Mouse (Mus musculus) brown adipose tissue, adult 24 weeks (tissue): ENCODE measurements around the gene Tmem186. TPM values are rescaled to one million over a fixed set of nuclear protein-coding genes. Genes with fewer than 3 reads are reported as not detected.
A peak's percentile ranks its signal among the peaks of the same experiment; 100 is the strongest.

Source experiments
- H3K27ac ChIP-seq: fragments of 200-500 bp; replicated peaks from 2 replicates; pipeline ENCODE4 v1.5.1; 2012; ENCODE audit warnings: low read depth, mild to moderate bottlenecking, low read length
- H3K4me1 ChIP-seq: fragments of 200-500 bp; 2 replicates; pipeline ENCODE4 v1.6.1; 2012; ENCODE audit warnings: low read length, mixed read lengths; ENCODE audit not compliant: control insufficient read depth, insufficient read depth, insufficient read length
- H3K4me3 ChIP-seq: fragments of 200-500 bp; 2 replicates; pipeline ENCODE4 v1.5.1; 2012; ENCODE audit warnings: low read depth, mild to moderate bottlenecking, low read length, moderate library complexity; ENCODE audit not compliant: insufficient read depth
- polyA plus RNA-seq: library from polyadenylated mRNA; stranded (reverse); fragments of >200 nt; gene quantifications from 2 replicates; pipeline ENCODE4 v1.2.4, GENCODE M21; 2012; ENCODE audit not compliant: missing spikeins, insufficient read depth, insufficient read length

Tmem186 gene
- polyA plus RNA-seq, 1 experiment: 16.5 TPM

DNA sequence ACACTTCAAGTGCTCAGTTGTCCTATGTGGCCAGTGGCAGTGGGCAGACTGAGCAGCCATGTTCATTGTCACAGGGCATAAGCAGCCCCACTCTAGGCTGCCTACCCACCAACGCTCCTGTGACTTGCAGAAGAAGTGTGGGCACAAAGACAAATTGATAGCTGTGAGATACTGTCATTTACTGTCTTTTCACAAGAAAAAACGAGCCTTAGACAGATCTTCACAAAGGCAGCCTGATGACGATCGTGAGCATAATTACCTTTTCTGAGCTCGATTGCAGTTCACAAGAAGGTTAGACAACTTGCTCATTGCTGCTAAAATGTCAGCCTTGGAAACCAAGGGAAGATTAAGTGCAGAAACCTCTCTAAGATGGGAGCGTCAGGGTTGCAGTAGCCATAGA is 17.6 kb upstream of the Tmem186 start:
- Histone ChIP-seq H3K4me3 (no peak overlapping the region), H3K4me1 (peaks cover 5% of the 10 kb centered on the region), H3K27ac (no peak overlapping the region)

DNA sequence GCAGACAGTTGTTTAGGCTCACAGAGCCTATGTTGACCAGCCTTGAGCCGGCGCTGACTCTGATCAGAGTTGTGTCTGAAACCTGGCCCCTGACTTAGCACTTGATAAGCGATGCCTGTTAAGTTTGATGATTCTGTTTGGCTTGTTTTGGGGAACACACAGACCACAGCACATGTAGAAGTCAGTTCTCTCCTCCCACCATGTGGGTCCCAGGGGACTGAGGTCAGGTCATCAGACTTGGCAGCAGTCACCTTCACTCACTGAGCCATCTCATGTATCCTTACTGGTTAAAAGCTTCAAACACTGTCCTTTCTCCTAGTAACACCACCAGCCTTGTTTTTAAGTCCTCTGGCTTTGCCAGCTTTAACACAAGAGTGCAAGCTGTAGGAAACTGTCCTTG is 12.5 kb upstream of the Tmem186 start:
- no peaks in the 10 kb centered on the region for H3K4me1 ChIP-seq
- H3K27ac ChIP-seq: no peak overlapping the region
- H3K4me3 ChIP-seq: no peak overlapping the region

DNA sequence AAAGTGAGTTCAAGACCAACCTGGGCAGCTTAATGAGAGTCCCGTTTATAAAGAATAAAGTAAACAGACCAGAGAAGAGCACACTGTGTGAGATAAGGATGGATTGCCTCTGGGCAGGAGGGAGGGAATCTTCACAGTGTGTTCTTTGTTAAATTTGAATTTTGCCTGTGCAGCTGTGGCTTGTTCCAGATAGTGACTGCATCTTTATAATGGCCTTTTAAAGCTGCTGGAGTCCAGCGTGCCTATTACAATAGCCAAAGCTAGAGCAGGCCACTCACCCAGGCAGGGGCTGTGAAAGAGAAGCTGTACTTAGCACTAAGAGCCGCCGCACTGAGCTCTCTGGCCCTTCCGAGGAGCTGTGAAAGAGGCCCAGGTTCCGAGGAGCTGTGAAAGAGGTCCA is 8.0 kb upstream of the Tmem186 start:
- Histone ChIP-seq H3K27ac (no peak overlapping the region), H3K4me1 (no peaks in the 10 kb centered on the region), H3K4me3 (no peak overlapping the region)

DNA sequence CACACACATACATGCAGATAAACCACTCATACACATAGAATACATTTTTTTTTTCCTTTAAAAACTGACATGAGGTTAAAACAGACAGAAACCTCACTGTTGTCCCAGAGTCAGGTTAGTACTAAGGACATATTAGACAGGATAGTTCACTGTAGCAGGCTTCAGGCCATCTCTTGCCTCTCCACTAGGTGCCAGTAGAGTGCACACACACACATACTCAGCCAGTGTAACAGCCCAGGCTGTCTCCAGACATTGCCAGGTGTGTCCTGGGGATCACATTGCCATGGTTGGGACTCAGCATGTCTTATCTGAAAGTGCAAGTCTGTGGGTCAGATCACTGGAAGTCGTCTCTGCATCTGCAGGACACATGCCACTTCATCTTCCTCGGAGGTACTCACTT is 6.3 kb upstream of the Tmem186 start:
- Histone ChIP-seq H3K4me1 (no peaks in the 10 kb centered on the region), H3K27ac (no peak overlapping the region), H3K4me3 (no peak overlapping the region)

DNA sequence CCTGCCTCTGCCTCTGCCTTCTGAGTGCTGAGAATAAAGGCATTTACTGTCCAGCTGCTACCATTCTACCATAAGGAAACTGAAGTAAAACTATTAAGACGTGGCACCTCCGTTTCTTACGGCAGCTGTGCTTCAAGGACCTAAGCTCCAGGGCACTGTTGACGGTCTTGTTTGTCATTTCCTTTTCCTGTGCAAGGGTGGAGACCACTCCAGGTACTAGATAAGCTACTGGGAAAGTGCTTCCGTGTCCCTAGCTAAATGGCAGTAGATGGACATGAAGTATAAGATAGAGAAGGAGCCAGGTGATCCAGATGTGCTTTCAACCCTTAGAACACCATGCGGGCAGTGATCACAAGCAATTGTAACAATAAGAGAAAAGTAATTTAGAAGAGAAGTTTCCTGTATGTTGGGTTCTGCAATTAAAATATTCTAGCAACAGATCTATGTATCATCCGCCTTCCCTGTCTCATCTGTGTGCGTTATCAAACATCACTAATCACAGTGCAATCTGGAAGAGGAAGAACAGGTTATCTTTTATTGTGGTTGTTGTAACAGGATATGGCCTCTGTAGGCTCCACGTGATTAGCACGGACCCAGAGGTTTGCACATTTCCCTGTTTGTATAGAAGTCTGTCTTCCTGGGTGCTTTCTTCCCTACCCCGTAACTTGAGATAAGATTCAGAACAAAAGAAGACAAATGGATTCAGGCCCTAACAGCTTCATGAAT is 2.1 kb upstream of the Tmem186 start:
- no peak overlapping the region for H3K27ac ChIP-seq
- no peak overlapping the region for H3K4me3 ChIP-seq
- peaks cover 5% of the 10 kb centered on the region; the same call in 1 of the 2 replicates for H3K4me1 ChIP-seq

DNA sequence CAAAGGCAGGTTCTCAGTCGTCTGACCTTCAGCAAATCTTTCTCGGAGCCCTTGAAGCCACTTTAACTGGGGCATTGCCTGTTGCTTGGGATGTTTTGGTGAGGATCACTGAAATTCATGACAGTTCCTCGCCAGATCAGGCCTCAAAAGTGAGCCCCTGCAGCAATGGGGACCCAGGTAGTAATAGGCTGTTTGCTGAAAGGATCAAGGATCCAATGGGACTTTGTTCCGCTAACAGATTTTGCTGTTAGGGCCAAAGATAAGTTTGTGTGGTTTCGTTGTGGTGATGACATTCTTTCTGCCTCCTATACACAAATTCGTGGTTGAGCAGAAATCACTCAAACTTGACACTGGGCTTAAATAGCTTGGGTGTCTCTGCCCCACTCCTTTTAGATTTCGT is 619 bp upstream of the Tmem186 start:
- Histone ChIP-seq H3K27ac (peak overlapping the region; percentile 86), H3K4me1 (peaks cover 5% of the 10 kb centered on the region; the same call in 1 of the 2 replicates), H3K4me3 (peak overlapping the region; percentile 84)

DNA sequence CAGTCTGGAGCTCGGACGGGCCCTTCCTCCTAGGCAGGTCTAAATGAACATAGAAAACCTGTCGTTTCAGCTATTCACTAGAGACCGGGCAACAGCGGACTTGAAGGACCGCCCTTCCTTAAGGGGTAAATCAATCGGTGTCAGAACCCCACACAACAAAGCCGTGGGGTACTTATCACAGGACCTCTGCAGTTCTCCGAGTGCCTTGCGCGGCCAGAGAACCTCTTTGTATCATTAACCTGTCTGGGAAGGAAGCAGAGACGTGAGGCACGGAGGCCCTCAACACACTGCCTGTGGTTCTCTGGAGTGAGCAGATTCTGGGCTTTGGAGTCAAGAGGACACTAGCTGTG is 670 bp downstream of the Tmem186 start:
- Histone ChIP-seq H3K4me3 (peak overlapping the region; percentile 84), H3K4me1 (peaks cover 5% of the 10 kb centered on the region; the same call in 1 of the 2 replicates), H3K27ac (peak overlapping the region; percentile 89)

DNA sequence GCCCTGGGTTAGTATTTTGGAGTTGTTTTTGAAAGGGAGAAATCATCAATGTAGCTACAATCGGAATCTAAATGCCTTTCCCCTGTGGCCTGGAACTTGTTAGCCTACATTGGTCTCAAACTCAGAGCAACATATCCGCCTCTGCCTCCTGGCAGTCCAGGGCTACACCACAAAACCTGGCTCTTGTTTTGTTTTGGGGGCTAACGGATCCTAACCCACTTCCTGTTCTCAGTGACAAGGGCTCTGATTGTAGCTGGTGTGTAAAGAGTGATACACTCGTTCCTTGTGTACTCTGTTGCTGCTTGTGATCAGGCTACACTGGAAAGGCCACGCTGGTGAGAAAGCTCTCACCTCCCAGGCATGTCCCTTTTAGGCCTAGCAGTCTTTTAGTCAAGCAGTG is 6.1 kb downstream of the Tmem186 start:
- Histone ChIP-seq H3K4me3 (no peak overlapping the region), H3K4me1 (peaks cover 3% of the 10 kb centered on the region; the same call in 1 of the 2 replicates), H3K27ac (no peak overlapping the region)

DNA sequence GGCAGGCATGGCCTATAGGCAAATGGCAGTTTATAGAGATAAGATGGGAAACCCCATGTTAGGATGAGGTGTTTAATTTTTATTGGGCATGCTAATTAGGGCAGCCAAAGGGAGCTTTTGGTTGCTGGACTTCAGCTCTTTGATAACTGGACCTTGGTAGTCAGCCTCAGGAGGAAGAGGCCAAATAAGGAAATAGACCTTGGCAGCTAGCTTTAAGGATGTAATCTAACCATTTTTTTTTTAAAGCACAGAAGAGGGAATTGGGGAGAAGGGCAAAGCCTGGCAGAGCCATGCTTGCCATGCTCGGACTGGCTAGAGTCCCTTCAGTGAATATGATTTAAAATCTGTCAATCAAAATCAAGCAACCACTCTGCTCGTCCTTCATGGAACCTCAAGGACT is 7.1 kb downstream of the Tmem186 start:
- no peaks in the 10 kb centered on the region; the same call in 1 of the 2 replicates for H3K4me1 ChIP-seq
- no peak overlapping the region for H3K4me3 ChIP-seq
- 0 out of 2 replicates have a peak overlapping the region, but pooled peaks have one; percentile 33 for H3K27ac ChIP-seq

DNA sequence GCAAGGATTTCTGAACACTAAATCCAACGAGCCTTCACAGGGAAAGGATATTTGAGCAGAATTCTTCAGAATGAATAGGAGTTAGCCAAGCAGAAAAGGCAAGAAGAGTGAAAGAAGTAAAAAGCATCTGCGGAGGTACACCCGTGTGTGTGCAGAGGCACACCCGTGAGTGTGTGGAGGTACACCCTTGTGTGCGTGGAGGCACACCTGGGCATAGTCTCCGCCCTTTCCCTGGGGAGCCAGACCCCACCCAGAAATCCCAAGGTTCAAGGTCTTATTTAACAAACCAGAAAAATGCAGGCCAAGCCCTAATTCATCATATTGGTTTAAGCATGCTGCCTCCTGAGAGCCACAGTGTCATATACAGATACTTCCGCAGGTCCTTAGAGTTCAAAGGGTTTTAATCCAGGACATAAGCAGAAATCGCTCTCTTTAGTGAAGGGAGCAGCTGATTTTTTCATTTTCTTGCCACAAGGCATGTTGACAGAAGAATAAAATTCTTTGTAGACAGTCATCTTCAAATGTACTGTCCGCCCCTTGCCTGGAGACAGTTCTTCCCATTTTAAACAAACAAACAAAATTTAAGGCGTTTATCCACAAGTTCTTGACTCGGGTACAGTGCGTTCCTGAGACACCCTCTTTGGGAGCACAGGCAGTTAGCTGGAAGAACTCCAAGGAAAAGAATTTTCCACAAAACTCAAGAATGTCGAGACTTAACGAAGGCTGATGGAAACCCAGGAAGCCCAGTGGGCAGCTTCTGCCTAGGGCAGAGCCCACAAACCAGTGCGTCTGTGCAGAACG is 17.0 kb downstream of the Tmem186 start:
- Histone ChIP-seq H3K27ac (no peak overlapping the region), H3K4me3 (no peak overlapping the region), H3K4me1 (no peaks in the 10 kb centered on the region)

DNA sequence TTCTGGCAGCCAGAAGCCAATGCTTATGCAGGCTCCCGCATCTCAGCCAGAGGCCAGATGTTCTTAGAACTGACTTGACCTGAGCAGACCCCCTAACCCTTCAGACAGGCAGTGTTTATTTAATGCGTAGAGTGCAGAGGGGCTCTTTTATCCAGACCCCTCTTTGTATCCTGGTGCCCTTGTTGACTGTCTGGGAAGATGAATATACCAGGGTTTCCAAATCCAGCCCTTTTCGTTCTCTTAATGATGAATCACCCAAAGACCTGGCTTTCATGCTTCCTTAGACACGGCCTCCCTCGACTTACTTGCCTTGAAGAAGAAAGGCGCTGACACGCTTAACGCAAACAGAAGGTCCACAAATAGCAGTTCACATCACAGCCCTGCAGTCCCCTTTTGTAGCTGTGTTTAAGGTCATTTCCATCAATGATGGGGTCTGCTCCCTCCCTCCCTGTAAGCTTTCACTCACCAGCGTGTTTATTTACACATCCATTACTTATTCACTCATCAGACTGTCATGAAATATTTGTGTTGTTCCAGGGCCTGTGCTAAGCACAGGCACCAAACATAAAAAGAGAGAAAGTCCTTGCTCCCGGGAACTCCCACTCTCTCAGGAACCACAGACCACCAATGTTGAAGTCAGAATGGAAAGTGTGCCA is 17.7 kb downstream of the Tmem186 start:
- Histone ChIP-seq H3K4me1 (no peaks in the 10 kb centered on the region), H3K27ac (no peak overlapping the region), H3K4me3 (no peak overlapping the region)

DNA sequence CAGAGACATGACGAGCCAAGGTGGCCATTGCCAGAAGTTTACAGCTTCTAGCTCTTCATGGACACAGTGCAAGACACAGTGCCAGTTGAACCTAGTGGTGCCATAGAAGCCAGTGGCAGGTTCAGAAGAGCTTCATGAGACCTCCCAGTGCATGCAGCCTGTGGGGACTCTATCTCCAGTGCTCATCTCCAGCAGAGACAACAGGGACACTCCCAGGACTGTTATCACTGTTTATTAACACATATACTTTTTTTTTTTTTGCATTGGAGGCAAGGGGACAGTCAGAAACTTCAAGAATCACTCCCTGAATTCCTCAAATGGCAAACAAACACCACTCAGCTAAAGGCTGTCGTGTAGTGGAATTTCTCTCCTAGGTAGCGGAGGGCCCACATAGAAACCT is 24.1 kb downstream of the Tmem186 start:
- no peak overlapping the region for H3K4me3 ChIP-seq
- H3K4me1 ChIP-seq: no peaks in the 10 kb centered on the region
- no peak overlapping the region for H3K27ac ChIP-seq

DNA sequence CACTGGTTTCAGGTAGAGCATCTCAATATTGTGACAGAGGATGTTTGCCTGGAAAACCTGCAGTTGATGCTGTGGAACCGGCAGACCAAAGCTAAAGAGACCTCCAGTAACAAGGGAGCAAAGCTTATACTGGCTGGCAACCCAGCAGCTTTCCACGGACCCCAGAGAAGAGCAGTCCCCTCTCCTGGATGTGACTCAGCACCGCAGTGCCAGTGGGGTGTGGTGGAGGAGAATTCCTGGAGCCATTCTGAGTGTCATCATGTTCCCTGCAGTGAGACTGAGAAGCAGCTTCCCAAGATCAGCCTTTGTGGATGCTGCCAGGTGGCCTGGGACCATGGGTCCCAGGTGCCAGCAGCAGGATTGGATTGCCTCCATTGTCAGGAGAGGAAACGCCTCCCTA is 24.5 kb downstream of the Tmem186 start:
- Histone ChIP-seq H3K4me3 (no peak overlapping the region), H3K27ac (no peak overlapping the region), H3K4me1 (no peaks in the 10 kb centered on the region)

DNA sequence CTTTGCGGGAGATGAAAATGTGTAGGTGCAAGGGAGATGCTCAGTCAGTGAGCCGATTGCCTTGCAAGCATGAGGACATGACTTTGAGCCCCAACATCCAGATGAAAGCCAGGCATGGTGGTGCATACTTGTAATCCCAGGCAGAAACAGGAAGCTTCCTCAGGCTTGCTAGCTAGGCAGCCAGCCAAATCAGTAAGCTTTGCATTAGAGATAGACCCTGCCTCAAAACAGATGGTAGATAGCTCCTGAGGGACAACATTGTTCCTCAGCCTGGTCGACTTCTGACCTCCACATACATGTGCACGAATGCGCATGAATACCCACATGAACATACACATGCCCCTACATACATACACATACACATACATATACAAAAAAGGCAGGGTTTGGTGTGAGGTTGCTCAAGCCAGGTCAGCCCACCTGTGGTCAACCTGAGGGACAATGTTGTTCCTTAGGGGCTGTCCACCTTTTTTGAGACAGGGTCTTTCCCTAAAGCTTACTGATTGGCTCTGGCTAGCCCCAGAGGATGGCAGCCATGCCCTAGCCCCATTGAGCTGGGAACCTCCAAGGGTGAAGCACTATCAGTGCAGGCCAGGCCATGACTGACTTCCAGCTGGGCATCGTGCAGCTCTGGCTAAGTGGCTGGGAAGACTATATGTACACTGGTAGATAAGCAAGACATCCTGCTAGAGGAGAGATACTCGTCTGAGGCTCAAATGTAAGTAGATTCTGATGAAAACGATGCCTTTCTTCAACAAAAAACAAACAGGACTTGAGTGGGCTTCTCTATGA is 25.1 kb downstream of the Tmem186 start:
- Histone ChIP-seq H3K4me1 (no peaks in the 10 kb centered on the region), H3K4me3 (no peak overlapping the region)

DNA sequence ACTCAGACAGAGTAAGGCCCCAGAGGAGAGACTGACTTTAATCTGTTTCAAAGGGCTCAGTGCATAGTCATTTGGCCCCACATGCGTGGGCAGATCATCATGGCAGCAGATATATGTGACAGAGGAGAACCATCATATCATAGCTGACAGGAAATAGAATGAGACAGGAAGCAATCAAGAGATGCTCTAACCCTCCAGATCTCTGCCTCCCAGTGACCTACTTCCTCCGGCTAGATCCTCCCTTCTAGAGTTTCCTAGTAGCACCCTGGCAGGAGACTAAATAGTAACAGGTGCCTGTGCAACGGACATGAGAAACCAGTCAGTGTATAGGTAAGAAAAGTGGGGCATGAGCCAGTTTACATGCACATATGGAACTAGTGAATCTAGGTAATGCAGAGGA is 27.1 kb downstream of the Tmem186 start:
- H3K4me3 ChIP-seq: no peak overlapping the region
- H3K27ac ChIP-seq: no peak overlapping the region
- no peaks in the 10 kb centered on the region for H3K4me1 ChIP-seq

More for the DNA sequence above, 25.1 kb downstream of the Tmem186 start:
- H3K27ac ChIP-seq: no peak overlapping the region
